Mouse (Mus musculus) ES-E14 (cell line): ENCODE measurements at regions not wholly inside any gene's neighbourhood (a gene's known extent, or its start where the extent isn't known, plus 50 kb on each side); places are given as distances from the start of the nearest gene placed in this dataset.

Experiments
- CHD2 ChIP-seq: IDR thresholded peaks from 2 replicates; pipeline ENCODE4 v1.6.1; 2014; ENCODE audit warnings: mild to moderate bottlenecking, low read depth, low read length, inconsistent platforms
- HCFC1 ChIP-seq: IDR thresholded peaks from 2 replicates; pipeline ENCODE4 v1.6.1; 2012; ENCODE audit warnings: low read length, inconsistent platforms, borderline replicate concordance; ENCODE audit not compliant: insufficient read depth
- MAFK ChIP-seq: IDR thresholded peaks from 2 replicates; pipeline ENCODE4 v1.6.1; 2014; ENCODE audit warnings: mild to moderate bottlenecking, low read depth, low read length, inconsistent platforms; ENCODE audit not compliant: insufficient read depth
- ZNF384 ChIP-seq: IDR thresholded peaks from 2 replicates; pipeline ENCODE4 v1.6.1; 2012; ENCODE audit warnings: low read depth, low read length, inconsistent platforms

DNA sequence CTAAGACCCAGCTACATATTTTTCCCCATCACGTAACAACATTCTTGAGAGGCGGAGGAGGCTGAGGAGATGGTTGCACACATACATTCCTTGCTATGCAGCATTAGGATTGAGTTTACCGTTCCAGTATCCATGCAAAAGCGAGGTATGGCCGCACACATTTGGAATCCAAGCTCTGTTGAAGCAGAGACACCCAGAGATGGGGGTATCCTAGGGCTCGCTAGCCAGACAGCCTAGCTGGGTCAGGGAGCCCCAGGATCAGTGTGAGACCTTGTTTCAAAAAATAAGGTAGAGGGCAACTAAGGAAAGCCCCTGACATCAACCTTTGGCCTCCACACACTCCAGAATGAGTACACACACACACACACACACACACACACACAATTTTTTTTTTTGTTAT lies 224.7 kb upstream of the Klf3 start:
- TF ChIP-seq ZNF384 (no peak), HCFC1 (no peak), MAFK (no peak), CHD2 (no peak)
